Mouse (Mus musculus): ENCODE data around the gene Eif5. TPM values are rescaled to one million over a fixed set of nuclear protein-coding genes. Genes with fewer than 3 reads are reported as not detected.

Gene Eif5
- polyA plus RNA-seq (2015; fragmentation: Nextera tagmentation; extraction: Ambion mirVana) = 428 and 477 TPM in 2 replicates

DNA sequence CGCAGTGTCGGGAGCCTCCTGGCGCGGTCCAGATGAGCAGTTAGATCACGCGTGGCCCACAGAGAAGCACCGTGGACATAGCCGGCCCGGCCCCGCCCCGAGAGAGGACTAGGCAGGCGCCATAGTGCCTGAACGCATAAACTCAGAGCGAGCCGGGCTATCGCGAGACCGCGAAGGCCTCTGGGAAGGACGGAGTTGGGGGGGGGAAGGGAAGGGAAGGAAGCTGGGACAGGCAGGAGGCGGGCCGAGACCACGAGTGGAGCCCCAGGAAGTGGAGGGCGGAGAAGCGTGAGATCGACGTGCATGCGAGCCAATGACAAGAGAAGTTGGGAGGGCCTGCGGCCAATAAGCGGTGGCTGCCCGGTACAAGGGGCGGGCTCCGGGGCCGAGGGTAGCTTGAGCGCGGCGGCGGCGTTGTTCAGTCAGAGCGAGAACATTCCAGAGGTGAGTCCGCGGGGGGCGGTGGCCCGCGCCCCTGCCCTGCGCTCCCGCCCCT, at the start of gene Eif5:
Gene Eif5, plus strand, starts transcription at position 221 of the 496 bp plus-strand sequence.

DNA sequence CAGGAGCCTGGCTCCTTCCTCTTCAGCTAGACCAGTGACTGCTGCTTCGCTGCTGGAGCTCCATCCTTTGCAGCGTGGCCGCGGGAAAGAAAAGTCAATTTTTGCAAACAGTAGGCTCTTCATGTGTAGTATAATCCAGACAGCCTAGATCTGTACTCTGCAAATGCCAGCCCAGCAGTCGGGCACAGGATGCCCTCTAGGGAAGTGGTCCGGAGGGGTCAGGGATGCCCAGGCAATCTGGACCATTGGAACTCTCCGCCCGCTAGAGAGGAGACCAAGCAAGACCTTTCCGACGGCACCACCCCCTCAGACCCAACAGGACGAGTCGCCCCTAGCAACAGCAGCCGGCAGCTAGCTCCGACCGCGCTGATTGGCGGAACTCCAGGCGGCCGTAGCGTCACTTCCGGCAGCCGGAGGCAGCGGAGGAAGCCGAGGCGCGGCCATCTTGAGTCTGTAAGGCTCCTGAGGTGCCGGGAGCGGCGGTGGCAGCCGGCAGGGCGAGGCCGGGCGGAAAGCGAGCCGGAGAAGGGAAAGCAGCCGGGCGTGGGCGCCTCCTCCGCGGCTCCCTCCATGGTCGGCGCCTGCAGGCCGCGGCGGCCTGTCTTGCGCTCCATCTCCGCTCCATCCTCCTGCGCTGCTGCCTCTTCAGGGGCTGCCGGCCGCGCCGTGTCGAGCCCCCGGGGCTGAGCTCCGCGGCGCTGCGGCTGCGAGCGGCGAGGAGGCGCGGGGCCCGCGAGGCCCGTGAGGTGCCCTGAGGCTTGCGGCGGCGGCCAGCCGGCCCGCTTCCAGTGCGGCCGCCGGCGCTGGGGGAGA, 36.5 kb downstream of the Eif5 start, which contains the start of gene Mark3:
Gene Mark3, plus strand, starts transcription at position 450 of the 813 bp plus-strand sequence.

Other genes with a start within 250 kb of the Eif5 start
- gene Cdc42bpb, start 160.3 kb upstream of the Eif5 start, polyA plus RNA-seq (2015; fragmentation: Nextera tagmentation; extraction: Ambion mirVana) = 27.2 and 27.5 TPM in 2 replicates
- gene Lbhd2, start 131.2 kb upstream of the Eif5 start, polyA plus RNA-seq (2015; fragmentation: Nextera tagmentation; extraction: Ambion mirVana) = 0.20 and 0.25 TPM in 2 replicates
- gene Exoc3l4, start 121.0 kb upstream of the Eif5 start, polyA plus RNA-seq (2015; fragmentation: Nextera tagmentation; extraction: Ambion mirVana) = 5.6 and 7.1 TPM in 2 replicates
- 26.2 and 29.6 TPM in 2 replicates for gene Tnfaip2, start 95.5 kb upstream of the Eif5 start, polyA plus RNA-seq (2015; fragmentation: Nextera tagmentation; extraction: Ambion mirVana)
- gene Gm266, start 52.2 kb upstream of the Eif5 start, polyA plus RNA-seq (2015; fragmentation: Nextera tagmentation; extraction: Ambion mirVana) = 14.4 and 14.9 TPM in 2 replicates
- 19.7 and 21.8 TPM in 2 replicates for gene Mark3, start 36.5 kb downstream of the Eif5 start, polyA plus RNA-seq (2015; fragmentation: Nextera tagmentation; extraction: Ambion mirVana)
- 2,312 and 2,495 TPM in 2 replicates for gene Ckb, start 134.3 kb downstream of the Eif5 start, polyA plus RNA-seq (2015; fragmentation: Nextera tagmentation; extraction: Ambion mirVana)
- 13.8 and 14.8 TPM in 2 replicates for gene Trmt61a, start 140.1 kb downstream of the Eif5 start, polyA plus RNA-seq (2015; fragmentation: Nextera tagmentation; extraction: Ambion mirVana)
- gene Bag5, start 175.2 kb downstream of the Eif5 start, polyA plus RNA-seq (2015; fragmentation: Nextera tagmentation; extraction: Ambion mirVana) = 41.5 and 46.1 TPM in 2 replicates
- 45.0 and 45.7 TPM in 2 replicates for gene Apopt1, start 175.2 kb downstream of the Eif5 start, polyA plus RNA-seq (2015; fragmentation: Nextera tagmentation; extraction: Ambion mirVana)
- 89.8 and 108 TPM in 2 replicates for gene Klc1, start 220.8 kb downstream of the Eif5 start, polyA plus RNA-seq (2015; fragmentation: Nextera tagmentation; extraction: Ambion mirVana)

All from urinary bladder, postnatal 0 days (tissue).